Mouse (Mus musculus) limb, embryonic 12.5 days (tissue): ENCODE results near the gene Aire. TPM values are rescaled to one million over a fixed set of nuclear protein-coding genes. Genes with fewer than 3 reads are reported as not detected.

Experiments
- ATAC-seq: fragments of 200-750 bp; cut with Nextera tagmentation; 2 replicates; pipeline ENCODE4 v1.8.0; 2017; ENCODE audit warnings: low read depth, moderate TSS enrichment; ENCODE audit not compliant: insufficient number of reproducible peaks, insufficient read depth, low FRiP score, low TSS enrichment
- H3K27ac ChIP-seq: fragments of 300-500 bp; sonication (generic); 2 replicates; pipeline ENCODE4 v1.5.1; 2016; ENCODE audit warnings: mild to moderate bottlenecking, moderate library complexity
- H3K27me3 ChIP-seq: fragments of 300-500 bp; sonication (generic); 2 replicates; pipeline ENCODE4 v1.6.1; 2016; ENCODE audit warnings: mild to moderate bottlenecking, moderate library complexity
- H3K36me3 ChIP-seq: fragments of 300-500 bp; sonication (generic); 2 replicates; pipeline ENCODE4 v1.6.1; 2016; ENCODE audit warnings: mild to moderate bottlenecking, moderate library complexity
- H3K4me1 ChIP-seq: fragments of 300-500 bp; sonication (generic); replicated peaks from 2 replicates; pipeline ENCODE4 v1.6.1; 2016
- H3K4me2 ChIP-seq: fragments of 300-500 bp; sonication (generic); 2 replicates; pipeline ENCODE4 v1.6.1; 2016; ENCODE audit warnings: mild to moderate bottlenecking, moderate library complexity
- H3K4me3 ChIP-seq: fragments of 300-500 bp; sonication (generic); replicated peaks from 2 replicates; pipeline ENCODE4 v1.5.1; 2016; ENCODE audit warnings: mild to moderate bottlenecking
- H3K9ac ChIP-seq: fragments of 300-500 bp; sonication (generic); replicated peaks from 2 replicates; pipeline ENCODE4 v1.6.1; 2016; ENCODE audit warnings: mild to moderate bottlenecking, moderate library complexity
- H3K9me3 ChIP-seq: fragments of 300-500 bp; sonication (generic); 2 replicates; pipeline ENCODE4 v1.6.1; 2016; ENCODE audit warnings: mild to moderate bottlenecking, moderate library complexity
- WGBS: fragments of 180-500 bp; shearing (Covaris S2); methylation state at CpG from one replicate; pipeline ENCODE4 v1.1.7; 2016; 5-methylcytosine and 5-hydroxymethylcytosine counted together
- polyA plus RNA-seq: library from polyadenylated mRNA; unstranded; fragments of >200 nt; fragmentation: Nextera tagmentation; extraction: Ambion mirVana; gene quantifications from 2 replicates; pipeline ENCODE4 v1.2.1, GENCODE M21; 2016

The Aire gene
- polyA plus RNA-seq, result 0.53 and 0.90 TPM in 2 replicates

- 0 out of 2 replicates have a peak, but pooled peaks have one; percentile 68 for ATAC-seq
- H3K4me2 ChIP-seq, result peak within 1 kb of the TSS; percentile 51
- WGBS, result 3% methylated on average over 27 of the region's 27 CpGs
- H3K9ac ChIP-seq, result no peak within 1 kb of the TSS
- H3K27ac ChIP-seq, result no peak within 1 kb of the TSS
- peaks cover 19% of the 10 kb centered on the region; the same call in 1 of the 2 replicates for H3K4me1 ChIP-seq
- peak within 1 kb of the TSS; percentile 22 for H3K4me3 ChIP-seq
- peaks cover 12% of the 10 kb centered on the region; the same call in 1 of the 2 replicates for H3K27me3 ChIP-seq
- H3K9me3 ChIP-seq, result no peaks in the 10 kb centered on the region
- no peaks in the 10 kb centered on the region for H3K36me3 ChIP-seq
These were observed at the start of gene Aire for GRCm38 (mm10) chr10:78043406-78043836. Gene Aire (minus strand): TSS chr10:78043610.

GRCm38 (mm10) chr10:78092725-78093029 lies 49.3 kb upstream of the Aire start:
- Histone ChIP-seq H3K36me3 (no peaks in the 10 kb centered on the region), H3K9me3 (no peaks in the 10 kb centered on the region), H3K4me2 (no peak overlapping the region), H3K27ac (no peak overlapping the region), H3K27me3 (no peaks in the 10 kb centered on the region), H3K4me3 (no peak overlapping the region), H3K4me1 (no peaks in the 10 kb centered on the region), H3K9ac (no peak overlapping the region)
- no peak for ATAC-seq
- 87% methylated on average over 13 of the region's 13 CpGs for WGBS

GRCm38 (mm10) chr10:78091865-78092724 lies 48.7 kb upstream of the Aire start:
- Histone ChIP-seq H3K9ac (no peak overlapping the region), H3K4me3 (no peak overlapping the region), H3K27ac (no peak overlapping the region), H3K4me2 (no peak overlapping the region), H3K4me1 (no peaks in the 10 kb centered on the region), H3K36me3 (no peaks in the 10 kb centered on the region), H3K9me3 (no peaks in the 10 kb centered on the region), H3K27me3 (no peaks in the 10 kb centered on the region)
- 90% methylated on average over 23 of the region's 23 CpGs for WGBS
- no peak for ATAC-seq

GRCm38 (mm10) chr10:78090706-78091491 lies 47.5 kb upstream of the Aire start:
- H3K4me3 ChIP-seq, result no peak overlapping the region
- H3K36me3 ChIP-seq, result no peaks in the 10 kb centered on the region
- no peak for ATAC-seq
- H3K4me1 ChIP-seq, result no peaks in the 10 kb centered on the region
- H3K27ac ChIP-seq, result no peak overlapping the region
- no peak overlapping the region for H3K4me2 ChIP-seq
- no peaks in the 10 kb centered on the region for H3K27me3 ChIP-seq
- no peak overlapping the region for H3K9ac ChIP-seq
- H3K9me3 ChIP-seq, result no peaks in the 10 kb centered on the region
- WGBS, result 84% methylated on average over 4 of the region's 4 CpGs

- H3K27ac ChIP-seq, result no peak overlapping the region
- H3K27me3 ChIP-seq, result no peaks in the 10 kb centered on the region
- no peak overlapping the region for H3K4me3 ChIP-seq
- no peaks in the 10 kb centered on the region for H3K36me3 ChIP-seq
- H3K4me2 ChIP-seq, result no peak overlapping the region
- WGBS, result 55% methylated on average over 6 of the region's 6 CpGs
- H3K4me1 ChIP-seq, result no peaks in the 10 kb centered on the region
- no peak for ATAC-seq
- H3K9me3 ChIP-seq, result no peaks in the 10 kb centered on the region
- no peak overlapping the region for H3K9ac ChIP-seq
These were observed 46.8 kb upstream of the Aire start for GRCm38 (mm10) chr10:78090246-78090645.

- Histone ChIP-seq H3K4me1 (no peaks in the 10 kb centered on the region), H3K36me3 (no peaks in the 10 kb centered on the region), H3K27me3 (no peaks in the 10 kb centered on the region), H3K9ac (no peak overlapping the region), H3K4me2 (no peak overlapping the region), H3K4me3 (no peak overlapping the region), H3K9me3 (no peaks in the 10 kb centered on the region), H3K27ac (no peak overlapping the region)
- WGBS, result 91% methylated on average over 6 of the region's 6 CpGs
- ATAC-seq, result no peak
These were observed 43.7 kb upstream of the Aire start for GRCm38 (mm10) chr10:78087101-78087511.

- ATAC-seq, result no peak
- Histone ChIP-seq H3K27me3 (no peaks in the 10 kb centered on the region), H3K9me3 (no peaks in the 10 kb centered on the region), H3K4me1 (no peaks in the 10 kb centered on the region), H3K4me2 (no peak overlapping the region), H3K36me3 (no peaks in the 10 kb centered on the region), H3K27ac (no peak overlapping the region), H3K4me3 (no peak overlapping the region), H3K9ac (no peak overlapping the region)
- WGBS, result 85% methylated on average over 10 of the region's 10 CpGs
These were observed 43.1 kb upstream of the Aire start for GRCm38 (mm10) chr10:78086444-78087061.

GRCm38 (mm10) chr10:78085711-78086110 lies 42.3 kb upstream of the Aire start:
- no peak overlapping the region for H3K9ac ChIP-seq
- H3K4me3 ChIP-seq, result no peak overlapping the region
- no peaks in the 10 kb centered on the region for H3K4me1 ChIP-seq
- no peak overlapping the region for H3K27ac ChIP-seq
- no peak for ATAC-seq
- H3K9me3 ChIP-seq, result no peaks in the 10 kb centered on the region
- H3K36me3 ChIP-seq, result no peaks in the 10 kb centered on the region
- no peaks in the 10 kb centered on the region for H3K27me3 ChIP-seq
- WGBS, result 96% methylated on average over 6 of the region's 6 CpGs
- no peak overlapping the region for H3K4me2 ChIP-seq

- Histone ChIP-seq H3K4me3 (no peak overlapping the region), H3K4me2 (no peak overlapping the region), H3K4me1 (no peaks in the 10 kb centered on the region), H3K9me3 (no peaks in the 10 kb centered on the region), H3K9ac (no peak overlapping the region), H3K36me3 (no peaks in the 10 kb centered on the region), H3K27ac (no peak overlapping the region), H3K27me3 (no peaks in the 10 kb centered on the region)
- no peak for ATAC-seq
- 70% methylated on average over 1 of the region's 1 CpGs for WGBS
These were observed 40.7 kb upstream of the Aire start for GRCm38 (mm10) chr10:78084073-78084472.

GRCm38 (mm10) chr10:78079955-78080591 lies 36.7 kb upstream of the Aire start:
- H3K9ac ChIP-seq, result no peak overlapping the region
- 70% methylated on average over 4 of the region's 4 CpGs for WGBS
- no peaks in the 10 kb centered on the region for H3K36me3 ChIP-seq
- H3K27ac ChIP-seq, result no peak overlapping the region
- no peak overlapping the region for H3K4me2 ChIP-seq
- no peaks in the 10 kb centered on the region for H3K4me1 ChIP-seq
- no peak for ATAC-seq
- H3K9me3 ChIP-seq, result 0 out of 2 replicates have a peak, but pooled peaks cover 8% of the 10 kb centered on the region
- H3K27me3 ChIP-seq, result no peaks in the 10 kb centered on the region
- H3K4me3 ChIP-seq, result no peak overlapping the region

GRCm38 (mm10) chr10:78078276-78078675 lies 34.9 kb upstream of the Aire start:
- H3K4me2 ChIP-seq, result no peak overlapping the region
- no peak for ATAC-seq
- 82% methylated on average over 5 of the region's 5 CpGs for WGBS
- no peak overlapping the region for H3K27ac ChIP-seq
- no peaks in the 10 kb centered on the region for H3K36me3 ChIP-seq
- H3K9ac ChIP-seq, result no peak overlapping the region
- no peak overlapping the region for H3K4me3 ChIP-seq
- H3K9me3 ChIP-seq, result 0 out of 2 replicates have a peak, but pooled peaks cover 8% of the 10 kb centered on the region
- H3K27me3 ChIP-seq, result no peaks in the 10 kb centered on the region
- no peaks in the 10 kb centered on the region for H3K4me1 ChIP-seq
